Mouse (Mus musculus) hindbrain, embryonic 14.5 days (tissue): Measurements from ENCODE around the gene Cxcl16. TPM values are rescaled to one million over a fixed set of nuclear protein-coding genes. Genes with fewer than 3 reads are reported as not detected.
"Not testable (repeated sequence)": the region's sequence is repeated elsewhere in the genome, so short reads cannot be mapped to it uniquely, and the experiment has no call there.

Experiments
- ATAC-seq: fragments of 200-750 bp; cut with Nextera tagmentation; 2 replicates; pipeline ENCODE4 v1.8.0; 2017; ENCODE audit warnings: moderate number of reproducible peaks, mild to moderate bottlenecking, moderate TSS enrichment, moderate library complexity; ENCODE audit not compliant: low FRiP score
- DNase-seq: peaks from one replicate; pipeline ENCODE4 v3.0.0-alpha.2; 2015; ENCODE audit warnings: low spot score
- H3K27ac ChIP-seq: fragments of 300-500 bp; sonication (generic); 2 replicates; pipeline ENCODE4 v1.5.1; 2014; ENCODE audit warnings: mild to moderate bottlenecking, moderate library complexity
- H3K27me3 ChIP-seq: fragments of 300-500 bp; sonication (generic); 2 replicates; pipeline ENCODE4 v1.6.1; 2014; ENCODE audit warnings: mild to moderate bottlenecking, low read length, mixed read lengths; ENCODE audit not compliant: control insufficient read depth, insufficient read depth
- H3K36me3 ChIP-seq: fragments of 300-500 bp; sonication (generic); replicated peaks from 2 replicates; pipeline ENCODE4 v1.6.1; 2014; ENCODE audit not compliant: control insufficient read depth, insufficient read depth
- H3K4me1 ChIP-seq: fragments of 300-500 bp; sonication (generic); replicated peaks from 2 replicates; pipeline ENCODE4 v1.6.1; 2014; ENCODE audit warnings: antibody characterized with exemption, low read length, mixed read lengths; ENCODE audit not compliant: control insufficient read depth, insufficient read depth
- H3K4me2 ChIP-seq: fragments of 300-500 bp; sonication (generic); replicated peaks from 2 replicates; pipeline ENCODE4 v1.6.1; 2014; ENCODE audit warnings: mild to moderate bottlenecking, moderate library complexity
- H3K4me3 ChIP-seq: fragments of 300-500 bp; sonication (generic); replicated peaks from 2 replicates; pipeline ENCODE4 v1.5.1; 2014; ENCODE audit warnings: mild to moderate bottlenecking, low read length
- H3K9ac ChIP-seq: fragments of 300-500 bp; sonication (generic); 2 replicates; pipeline ENCODE4 v1.6.1; 2014
- H3K9me3 ChIP-seq: fragments of 300-500 bp; sonication (generic); 2 replicates; pipeline ENCODE4 v1.6.1; 2016; ENCODE audit warnings: low read length; ENCODE audit not compliant: control insufficient read depth
- WGBS: fragments of 180-500 bp; shearing (Covaris S2); extraction: QIAGEN DNeasy Blood & Tissue Kit; methylation state at CpG from one replicate; pipeline ENCODE4 v1.1.7; 2014; 5-methylcytosine and 5-hydroxymethylcytosine counted together
- polyA plus RNA-seq: library from polyadenylated mRNA; unstranded; fragments of >200 nt; fragmentation: Nextera tagmentation; extraction: Ambion mirVana; gene quantifications from 2 replicates; pipeline ENCODE4 v1.2.1, GENCODE M21; 2014

The Cxcl16 gene
- polyA plus RNA-seq, 1 experiment from 2014 or later: 10.2 TPM

DNA sequence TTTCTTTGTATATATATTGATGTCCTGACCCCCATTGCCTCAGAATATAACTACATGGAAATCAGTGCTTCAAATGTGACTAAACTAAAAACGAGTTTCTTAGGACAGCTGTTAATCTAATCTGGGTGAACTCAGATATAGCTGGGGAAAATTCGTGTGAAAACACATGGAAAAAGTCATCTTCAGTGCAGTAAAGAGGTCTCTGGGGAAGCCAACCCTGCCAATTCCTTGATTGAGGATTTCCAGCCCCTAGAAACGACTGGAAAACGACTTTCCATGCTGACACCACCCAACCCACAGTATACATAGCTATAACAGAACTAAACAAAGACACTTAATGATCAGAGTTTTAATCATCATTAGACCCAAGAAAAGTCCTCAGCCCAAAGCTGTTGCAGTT, 28.0 kb upstream of the Cxcl16 start:
- DNase-seq: no peak
- Histone ChIP-seq H3K9ac (no peak overlapping the region), H3K4me3 (no peak overlapping the region), H3K36me3 (no peaks in the 10 kb centered on the region), H3K4me2 (no peak overlapping the region), H3K27me3 (no peaks in the 10 kb centered on the region), H3K9me3 (0 out of 2 replicates have a peak, but pooled peaks cover 3% of the 10 kb centered on the region), H3K27ac (no peak overlapping the region), H3K4me1 (no peaks in the 10 kb centered on the region)
- ATAC-seq: no peak
- WGBS: 44% methylated on average over 4 of the region's 4 CpGs

DNA sequence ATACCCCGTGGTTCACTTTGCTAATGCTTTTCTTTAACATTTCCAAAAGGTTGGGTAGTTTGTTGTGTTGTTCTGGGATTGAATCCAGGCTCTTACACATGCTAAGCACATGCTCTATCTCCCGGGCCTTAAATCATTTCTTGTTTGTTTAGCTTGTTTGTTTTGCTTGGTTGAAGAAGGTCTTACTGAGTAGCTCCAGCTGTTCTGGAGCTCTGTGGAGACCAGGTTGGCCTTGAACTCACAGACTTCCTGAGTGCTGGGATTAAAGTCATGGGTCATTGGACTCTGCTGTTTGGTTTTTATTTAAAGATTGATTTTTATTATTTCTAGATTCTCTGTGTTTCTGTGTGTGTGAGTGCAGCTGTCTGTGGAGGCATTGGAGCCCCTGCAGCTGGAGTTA, 25.7 kb upstream of the Cxcl16 start:
- no peak for ATAC-seq
- WGBS: 57% methylated on average over 2 of the region's 2 CpGs
- H3K27ac ChIP-seq: no peak overlapping the region

DNA sequence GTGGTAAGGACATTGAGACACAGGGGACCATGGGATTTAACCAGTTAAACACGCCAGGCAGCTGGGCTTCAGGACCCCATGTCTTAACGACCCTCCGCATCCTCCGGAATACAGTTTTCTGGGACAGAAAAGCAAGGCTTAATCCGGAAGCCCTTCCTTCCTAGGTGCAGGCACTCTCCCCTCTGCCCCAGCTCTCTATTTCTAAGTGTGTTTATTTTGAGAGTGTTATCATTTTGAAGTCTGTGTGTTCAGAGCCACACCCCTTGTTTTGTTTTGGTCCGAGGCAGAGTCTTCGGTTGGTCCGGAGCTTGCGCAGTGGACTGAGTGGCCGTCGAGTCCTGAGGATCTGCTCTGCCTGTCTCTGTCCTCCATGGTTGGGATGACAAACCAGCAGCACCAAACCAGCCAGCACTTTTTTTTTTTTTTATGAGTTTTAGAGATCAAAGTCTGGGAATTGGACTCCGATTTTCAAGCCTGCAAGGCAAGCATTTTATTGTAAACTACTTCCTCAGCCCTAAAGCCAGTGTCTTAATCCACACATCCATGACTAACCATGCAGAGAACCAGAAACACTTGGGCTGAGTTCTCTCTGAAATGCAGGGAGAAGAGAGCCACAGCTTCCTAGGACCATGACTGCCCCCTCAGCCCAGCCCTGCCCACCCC, 15.2 kb upstream of the Cxcl16 start:
- Histone ChIP-seq H3K27me3 (no peaks in the 10 kb centered on the region), H3K4me3 (no peak overlapping the region), H3K4me2 (no peak overlapping the region), H3K9me3 (no peaks in the 10 kb centered on the region), H3K9ac (no peak overlapping the region), H3K4me1 (no peaks in the 10 kb centered on the region), H3K36me3 (no peaks in the 10 kb centered on the region), H3K27ac (no peak overlapping the region)
- WGBS: 83% methylated on average over 12 of the region's 12 CpGs
- no peak for ATAC-seq
- DNase-seq: no peak

More for the DNA sequence above, 25.7 kb upstream of the Cxcl16 start:
- H3K9ac ChIP-seq: no peak overlapping the region
- no peaks in the 10 kb centered on the region for H3K27me3 ChIP-seq
- no peaks in the 10 kb centered on the region for H3K4me1 ChIP-seq
- H3K9me3 ChIP-seq: no peaks in the 10 kb centered on the region
- no peak overlapping the region for H3K4me2 ChIP-seq
- H3K4me3 ChIP-seq: no peak overlapping the region
- H3K36me3 ChIP-seq: no peaks in the 10 kb centered on the region
- DNase-seq: no peak

DNA sequence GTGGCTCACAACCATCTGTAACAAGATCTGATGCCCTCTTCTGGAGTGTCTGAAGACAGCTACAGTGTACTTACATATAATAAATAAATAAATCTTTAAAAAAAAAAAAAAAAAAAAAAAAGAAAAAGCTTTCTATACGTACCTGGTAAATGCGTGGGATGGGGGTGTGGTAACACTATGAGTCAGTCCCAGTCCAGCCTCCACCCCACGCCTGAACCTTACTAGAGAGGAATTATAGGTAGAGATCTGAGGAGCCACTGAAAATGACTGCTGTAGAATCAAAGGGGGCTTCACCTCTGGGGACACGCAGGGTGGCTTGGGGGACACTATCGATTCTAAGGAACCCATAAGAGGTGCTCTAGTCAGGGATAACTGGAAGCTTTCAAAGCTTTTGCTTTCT, 13.5 kb upstream of the Cxcl16 start:
- not testable (repeated sequence) for ATAC-seq, H3K27ac ChIP-seq, H3K36me3 ChIP-seq, H3K4me3 ChIP-seq, H3K9ac ChIP-seq, DNase-seq, H3K4me1 ChIP-seq, H3K9me3 ChIP-seq, H3K4me2 ChIP-seq, H3K27me3 ChIP-seq
- 93% methylated on average over 5 of the region's 5 CpGs for WGBS

DNA sequence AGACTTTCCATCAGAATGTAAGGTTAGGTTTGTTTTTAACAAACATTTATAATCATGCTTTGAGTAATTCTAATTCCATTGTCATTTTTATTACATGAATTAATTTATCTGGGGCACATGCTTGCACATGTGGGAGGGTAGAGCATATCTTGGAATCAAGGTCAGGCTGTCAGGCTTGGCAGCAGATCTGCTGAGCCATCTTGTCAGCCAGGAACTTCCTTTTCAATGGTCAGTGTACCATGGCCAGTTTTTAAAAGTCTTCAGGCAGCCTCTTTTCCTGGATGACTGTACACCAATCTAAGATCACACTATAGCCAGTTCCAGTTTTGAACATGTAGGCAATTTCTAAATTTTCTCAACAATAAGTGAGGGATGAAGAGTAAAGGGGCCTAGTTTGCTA, 12.9 kb upstream of the Cxcl16 start:
- Histone ChIP-seq H3K27ac (no peak overlapping the region), H3K36me3 (no peaks in the 10 kb centered on the region), H3K9ac (no peak overlapping the region), H3K27me3 (no peaks in the 10 kb centered on the region), H3K4me1 (no peaks in the 10 kb centered on the region), H3K4me2 (no peak overlapping the region), H3K4me3 (no peak overlapping the region), H3K9me3 (no peaks in the 10 kb centered on the region)
- ATAC-seq (no peak), DNase-seq (no peak)

DNA sequence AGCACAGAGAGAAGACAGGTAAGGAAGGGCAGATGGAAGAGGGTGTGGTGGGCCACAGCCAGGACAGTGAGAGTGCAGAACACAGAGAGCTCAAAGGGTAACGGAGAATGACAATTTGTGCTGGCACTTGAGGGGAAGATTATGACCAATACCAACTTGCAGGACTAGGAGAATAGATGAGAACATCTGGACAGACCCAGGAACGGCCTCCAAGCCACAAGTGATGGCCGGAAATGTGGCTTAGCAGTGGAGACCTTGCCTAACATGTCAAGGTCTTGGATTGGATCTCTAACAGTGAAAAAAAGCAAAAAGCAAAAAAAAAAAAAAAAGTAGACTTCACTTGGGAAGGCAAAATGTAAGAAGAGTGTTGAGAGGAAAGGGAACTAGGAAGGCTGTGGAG, 10.0 kb upstream of the Cxcl16 start:
- 89% methylated on average over 3 of the region's 3 CpGs for WGBS
- ATAC-seq (no peak), DNase-seq (no peak)
- no peaks in the 10 kb centered on the region for H3K9me3 ChIP-seq
- H3K4me1 ChIP-seq: 0 out of 2 replicates have a peak, but pooled peaks cover 4% of the 10 kb centered on the region
- no peaks in the 10 kb centered on the region for H3K36me3 ChIP-seq
- H3K9ac ChIP-seq: no peak overlapping the region
- H3K27me3 ChIP-seq: peaks cover 11% of the 10 kb centered on the region
- no peak overlapping the region for H3K4me3 ChIP-seq
- no peak overlapping the region for H3K27ac ChIP-seq
- no peak overlapping the region for H3K4me2 ChIP-seq

DNA sequence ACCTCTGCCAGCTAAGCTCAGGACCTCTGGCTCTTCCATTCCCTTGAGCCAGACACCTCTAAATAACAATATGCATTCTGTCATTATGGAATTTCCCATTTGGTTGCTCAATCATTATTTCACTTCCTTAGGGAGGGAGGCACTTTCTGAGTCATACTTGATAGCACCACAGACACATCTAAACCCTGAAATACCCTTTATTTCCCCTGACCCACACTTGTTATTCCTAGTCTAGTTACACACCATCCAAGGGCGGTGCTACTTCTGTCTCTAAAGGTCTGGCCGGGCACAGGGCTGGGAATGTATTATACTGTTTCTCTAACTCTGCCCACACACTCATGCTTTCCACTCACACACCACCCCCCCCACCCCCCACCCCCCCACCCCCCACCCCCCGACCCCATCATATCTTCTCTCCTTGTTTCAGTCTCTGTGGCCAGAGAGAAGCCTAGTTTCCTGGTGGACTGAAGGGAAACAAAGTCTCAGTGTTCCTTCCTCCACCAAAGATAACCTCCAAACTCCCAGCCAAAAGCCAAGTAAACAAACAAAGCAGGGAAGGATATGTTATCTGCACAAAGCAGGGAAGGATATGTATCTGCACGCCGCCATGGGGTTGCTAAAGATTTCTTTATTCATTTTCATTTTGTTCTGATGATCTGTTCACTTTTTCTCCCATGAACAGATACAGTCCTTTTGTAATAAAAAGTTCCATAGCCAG, 8.3 kb upstream of the Cxcl16 start:
- no peaks in the 10 kb centered on the region for H3K36me3 ChIP-seq
- H3K9ac ChIP-seq: no peak overlapping the region
- H3K27me3 ChIP-seq: peaks cover 21% of the 10 kb centered on the region
- no peaks in the 10 kb centered on the region for H3K9me3 ChIP-seq
- 91% methylated on average over 5 of the region's 5 CpGs for WGBS
- H3K27ac ChIP-seq: no peak overlapping the region
- no peak for DNase-seq
- H3K4me1 ChIP-seq: 0 out of 2 replicates have a peak, but pooled peaks cover 4% of the 10 kb centered on the region
- ATAC-seq: no peak
- H3K4me3 ChIP-seq: no peak overlapping the region
- H3K4me2 ChIP-seq: no peak overlapping the region

DNA sequence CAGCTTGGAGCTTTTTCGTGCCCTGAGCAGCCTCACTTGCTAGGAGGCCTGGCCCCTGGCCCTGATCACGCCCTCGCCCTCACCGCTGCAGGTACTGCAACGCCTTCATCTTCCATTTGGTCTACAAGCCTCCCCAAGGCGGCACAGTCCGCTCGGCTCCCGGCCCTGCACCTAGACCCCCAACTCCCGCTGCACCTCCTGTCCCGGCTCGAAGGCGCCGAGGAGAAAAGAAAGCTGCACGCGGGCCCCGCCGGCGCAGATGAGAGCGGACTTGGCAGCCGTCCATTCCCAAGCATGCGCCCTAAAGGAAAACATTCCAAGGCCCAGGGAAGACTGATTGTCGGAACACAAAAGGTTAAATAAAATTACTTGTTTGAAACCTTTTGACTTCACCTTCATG, 6.0 kb upstream of the Cxcl16 start:
- Histone ChIP-seq H3K9me3 (no peaks in the 10 kb centered on the region), H3K4me2 (peak overlapping the region; percentile 43), H3K9ac (peak overlapping the region; percentile 26; the same call in 1 of the 2 replicates), H3K27ac (no peak overlapping the region), H3K36me3 (no peaks in the 10 kb centered on the region), H3K4me1 (0 out of 2 replicates have a peak, but pooled peaks cover 4% of the 10 kb centered on the region), H3K4me3 (no peak overlapping the region), H3K27me3 (peaks cover 30% of the 10 kb centered on the region)
- ATAC-seq: no peak
- no peak for DNase-seq
- WGBS: 14% methylated on average over 23 of the region's 23 CpGs

DNA sequence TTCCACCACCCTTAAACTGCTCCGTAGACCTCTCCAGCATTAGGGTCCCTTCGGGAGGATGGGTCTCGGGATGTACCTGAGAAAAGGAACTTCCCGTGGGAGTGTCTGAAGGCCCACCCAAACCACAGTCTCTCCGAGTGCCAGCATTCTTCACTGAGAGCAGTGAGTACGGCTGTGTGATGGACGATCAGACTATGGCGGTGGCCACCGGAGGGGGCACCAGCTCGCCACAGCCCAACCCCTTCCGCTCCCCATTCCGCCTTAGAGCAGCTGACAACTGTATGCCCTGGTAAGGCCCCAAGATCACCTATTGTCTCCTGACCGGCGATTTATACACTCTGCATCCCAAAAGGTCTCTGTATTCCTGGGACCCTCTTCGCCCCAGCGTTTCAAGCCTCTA, 5.4 kb upstream of the Cxcl16 start:
- ATAC-seq: no peak
- H3K4me3 ChIP-seq: no peak overlapping the region

More for the DNA sequence above, 5.4 kb upstream of the Cxcl16 start:
- no peak for DNase-seq
- H3K4me1 ChIP-seq: 0 out of 2 replicates have a peak, but pooled peaks cover 4% of the 10 kb centered on the region
- no peaks in the 10 kb centered on the region for H3K36me3 ChIP-seq
- H3K27ac ChIP-seq: no peak overlapping the region
- H3K27me3 ChIP-seq: peaks cover 37% of the 10 kb centered on the region
- peak overlapping the region; percentile 43 for H3K4me2 ChIP-seq
- peak overlapping the region; percentile 26; the same call in 1 of the 2 replicates for H3K9ac ChIP-seq
- 28% methylated on average over 16 of the region's 16 CpGs for WGBS
- H3K9me3 ChIP-seq: no peaks in the 10 kb centered on the region
